8 mouse cellular contexts compared by ENCODE assay signal in the genomic region with DNA sequence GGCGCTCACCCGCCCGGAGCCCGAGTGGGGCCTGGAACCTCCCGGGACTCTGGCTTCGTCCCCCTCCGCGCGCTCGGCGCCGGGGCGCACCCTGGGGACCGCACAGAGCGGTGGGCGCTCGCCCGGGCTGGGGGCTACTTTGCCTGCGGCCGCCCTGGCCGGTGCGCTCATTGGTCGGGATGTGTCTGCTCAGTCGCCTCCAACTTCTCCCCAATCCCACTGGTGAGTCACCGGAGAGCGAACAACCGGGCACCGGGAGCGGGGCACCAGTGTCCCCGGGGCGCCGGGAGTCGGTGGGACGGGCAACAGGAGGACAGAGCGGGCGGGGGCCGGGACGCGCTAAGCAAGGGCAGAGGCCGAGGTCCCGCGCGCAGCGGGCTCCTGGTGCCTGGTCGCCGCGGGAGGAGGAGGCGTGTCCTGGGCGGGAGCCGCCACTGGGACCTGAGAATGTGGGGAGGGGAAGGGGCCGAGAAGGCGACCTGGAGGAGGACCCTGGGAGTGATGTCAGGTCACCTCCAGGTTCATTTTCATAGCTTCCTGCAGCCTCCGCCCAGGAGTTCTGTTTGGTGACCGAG. TPM values are rescaled to one million over a fixed set of nuclear protein-coding genes. Genes with fewer than 3 reads are reported as not detected.
DNase-seq lines count a peak whose midpoint lies in the region; ATAC-seq and TF ChIP-seq lines count a peak whose summit lies in the region.

No protein-coding gene starts in this region.

- DNase-seq in layer of hippocampus, adult 2 months (ENCODE audit: low spot score in 2 of 2): peak in 1 of 2 experiments; percentile 14
- no peak for DNase-seq in layer of hippocampus, adult 9-10 months (ENCODE audit: low spot score)
- peak; percentile 77 for DNase-seq in embryo, embryonic 9.5 days (ENCODE audit: extremely low spot score)
- DNase-seq in heart, adult 18-20 months: peak; percentile 49 to 69
- peak; percentile 77 for DNase-seq in liver, adult 2 months (ENCODE audit: extremely low read depth, low read depth, low spot score)
- peak; percentile 1 for DNase-seq in thymus, postnatal 25 days

- no peaks in the 10 kb centered on the region for H3K9me3 ChIP-seq in intestine, embryonic 16.5 days (ENCODE audit: control insufficient read depth, low read length)

- H3K79me2 ChIP-seq in liver, adult 2 months (ENCODE audit: control insufficient read depth, insufficient read depth, low read length): no peaks in the 10 kb centered on the region
- H3K79me2 ChIP-seq in myocyte (ENCODE audit: control insufficient read depth, insufficient read depth): no peaks in the 10 kb centered on the region

- no peaks in the 10 kb centered on the region for H3K36me3 ChIP-seq in intestine, embryonic 16.5 days (ENCODE audit: control insufficient read depth, insufficient read depth, low read length)
- no peaks in the 10 kb centered on the region for H3K36me3 ChIP-seq in liver, adult 2 months (ENCODE audit: control insufficient read depth, insufficient read depth, low read length)
- no peaks in the 10 kb centered on the region for H3K36me3 ChIP-seq in myocyte (ENCODE audit: control insufficient read depth, insufficient read depth)

- peak overlapping the region; percentile 72 for H3K4me3 ChIP-seq in layer of hippocampus, adult 2 months
- peak overlapping the region; percentile 72 for H3K4me3 ChIP-seq in intestine, embryonic 16.5 days (ENCODE audit: low read length)
- peak overlapping the region; percentile 81 for H3K4me3 ChIP-seq in liver, adult 2 months (ENCODE audit: insufficient read depth, low read depth, low read length)
- H3K4me3 ChIP-seq in myocyte: no peak overlapping the region

- no peak overlapping the region for H3ac ChIP-seq in myocyte (ENCODE audit: control insufficient read depth, insufficient read length)

- no peaks in the 10 kb centered on the region for H3K27me3 ChIP-seq in intestine, embryonic 16.5 days (replicated peaks; ENCODE audit: control insufficient read depth, insufficient read depth, low read length)
- H3K27me3 ChIP-seq in liver, adult 2 months (ENCODE audit: control insufficient read depth, insufficient read depth, low read length): no peaks in the 10 kb centered on the region
- H3K27me3 ChIP-seq in myocyte (ENCODE audit: control insufficient read depth, insufficient read depth, insufficient read length): peaks cover 6% of the 10 kb centered on the region

- no peak for TF ChIP-seq POLR2A in liver, adult 2 months (IDR thresholded peaks at IDR 0.05; ENCODE audit: extremely low read depth, insufficient read depth, low read length)
- TF ChIP-seq POLR2A in myocyte (IDR thresholded peaks at IDR 0.05; ENCODE audit: insufficient read length, low read depth): no peak

- H3K4me2 ChIP-seq in intestine, embryonic 16.5 days (ENCODE audit: low read depth, low read length): peak overlapping the region; percentile 99
- H3K4me2 ChIP-seq in myocyte (ENCODE audit: low read depth): peak overlapping the region; percentile 12

- H3K4me1 ChIP-seq in intestine, embryonic 16.5 days (ENCODE audit: control insufficient read depth, insufficient read depth, low read length): no peaks in the 10 kb centered on the region
- H3K4me1 ChIP-seq in liver, adult 2 months (ENCODE audit: control insufficient read depth, insufficient read depth, low read length): peaks cover 3% of the 10 kb centered on the region; the same call in 1 of the 2 replicates

- no peak for TF ChIP-seq CTCF in layer of hippocampus, adult 2 months (conservative IDR thresholded peaks at IDR 0.05)
- no peak for TF ChIP-seq CTCF in liver, adult 2 months (IDR thresholded peaks at IDR 0.05; ENCODE audit: low read depth, low read length)

- H3K9ac ChIP-seq in intestine, embryonic 16.5 days (ENCODE audit: low read depth, low read length): peak overlapping the region; percentile 70
- peak overlapping the region; percentile 89 for H3K9ac ChIP-seq in liver, adult 2 months (ENCODE audit: low read depth, low read length)

- under 1% methylated on average over 48 of the region's 54 CpGs for WGBS in intestine, embryonic 16.5 days
- WGBS in liver, adult 2 months: 1% methylated on average over 53 of the region's 54 CpGs

- ATAC-seq in intestine, embryonic 16.5 days: peak; percentile 84

- H3K27ac ChIP-seq in layer of hippocampus, adult 2 months: peak overlapping the region; percentile 71
- H3K27ac ChIP-seq in intestine, embryonic 16.5 days (ENCODE audit: low read length): no peak overlapping the region
- H3K27ac ChIP-seq in liver, adult 2 months (replicated peaks; ENCODE audit: insufficient read depth, low read depth, low read length): peak overlapping the region; percentile 74

TF ChIP-seq in myocyte, 11 proteins besides CTCF, POLR2A, EP300 and RAD21:
- TF ChIP-seq TCF3 (IDR thresholded peaks at IDR 0.05; ENCODE audit: insufficient read length, low read depth) (no peak), POLR2AphosphoS2 (IDR thresholded peaks at IDR 0.05; ENCODE audit: insufficient read length, low read depth) (no peak), MAX (IDR thresholded peaks at IDR 0.05; ENCODE audit: low read depth) (no peak), E2F4 (IDR thresholded peaks at IDR 0.05; ENCODE audit: insufficient read depth) (no peak), SRF (IDR thresholded peaks at IDR 0.05; ENCODE audit: control insufficient read depth, insufficient read length, low read depth) (no peak), CEBPB (IDR thresholded peaks at IDR 0.05; ENCODE audit: insufficient read depth, poor library complexity, severe bottlenecking) (no peak), TCF12 (IDR thresholded peaks at IDR 0.05; ENCODE audit: insufficient read depth, poor library complexity, severe bottlenecking) (no peak), USF1 (IDR thresholded peaks at IDR 0.05; ENCODE audit: low read depth) (no peak), MYOD1 (IDR thresholded peaks at IDR 0.05; ENCODE audit: control insufficient read depth in 1 of 3, insufficient read length in 2 of 3, low read depth in 2 of 3) (no peak), REST (IDR thresholded peaks at IDR 0.05; ENCODE audit: insufficient read depth, insufficient read length) (no peak), MYOG (IDR thresholded peaks at IDR 0.05; ENCODE audit: control insufficient read depth in 1 of 3, insufficient read depth in 1 of 3, insufficient read length in 2 of 3, low read depth in 2 of 3) (no peak)

RNA-seq across cellular contexts. Expression of gene Mme, which starts 54.4 kb away (rescaled TPM):
- 1 to 10 TPM; 7.0 to 7.4 TPM for total RNA-seq in layer of hippocampus, adult 2 months (2021)
- 10 to 100 TPM; 15.1 to 17.4 TPM for total RNA-seq in heart, adult 18-20 months (2021)
- 12.9 and 21.9 TPM in 2 replicates for polyA plus RNA-seq in intestine, embryonic 16.5 days (2015; fragmentation: Nextera tagmentation; extraction: Ambion mirVana)
- total RNA-seq in liver, adult 2 months (2014; rRNA removed): 14.6 and 29.5 TPM in 2 replicates
- 2.6 and 3.4 TPM in 2 replicates for polyA plus RNA-seq in liver, adult 2 months (2012; rRNA removed)
- polyA plus RNA-seq in myocyte (2012; fragmentation: generic; extraction: Trizol): not detected
